Mouse (Mus musculus): ENCODE data around the gene Gtsf1l. TPM values are rescaled to one million over a fixed set of nuclear protein-coding genes. Genes with fewer than 3 reads are reported as not detected.

The Gtsf1l gene
- polyA plus RNA-seq, 1 experiment, result not detected

- under 1% methylated on average over 36 of the region's 38 CpGs for WGBS
- no peak for DNase-seq (ENCODE audit: low read depth, low spot score)
Measured at GRCm38 (mm10) chr2:163054891-163055494, 32.7 kb downstream of the Gtsf1l start.

- under 1% methylated on average over 48 of the region's 48 CpGs for WGBS
- peak; percentile 85 for DNase-seq (ENCODE audit: low read depth, low spot score)
Measured at GRCm38 (mm10) chr2:163054335-163054840, 33.3 kb downstream of the Gtsf1l start, which contains the start of gene Mybl2. TSS of gene Mybl2 (plus strand) at chr2:163054687.

GRCm38 (mm10) chr2:163052826-163053225 lies 34.8 kb downstream of the Gtsf1l start:
- DNase-seq (ENCODE audit: low read depth, low spot score), result no peak
- WGBS, result 76% methylated on average over 4 of the region's 4 CpGs

- no peak for DNase-seq (ENCODE audit: low read depth, low spot score)
- 50% methylated on average over 4 of the region's 4 CpGs for WGBS
Measured at GRCm38 (mm10) chr2:163052101-163052500, 35.6 kb downstream of the Gtsf1l start.

GRCm38 (mm10) chr2:163051691-163052090 lies 36.0 kb downstream of the Gtsf1l start:
- 37% methylated on average over 1 of the region's 1 CpGs for WGBS
- DNase-seq (ENCODE audit: low read depth, low spot score), result peak; percentile 63

- no peak for DNase-seq (ENCODE audit: low read depth, low spot score)
- 93% methylated on average over 2 of the region's 2 CpGs for WGBS
Measured at GRCm38 (mm10) chr2:163049116-163049515, 38.5 kb downstream of the Gtsf1l start.

- DNase-seq (ENCODE audit: low read depth, low spot score), result peak; percentile 29
- WGBS, result 3% methylated on average over 10 of the region's 10 CpGs
Measured at GRCm38 (mm10) chr2:163048125-163048524, 39.5 kb downstream of the Gtsf1l start.

- DNase-seq (ENCODE audit: low read depth, low spot score), result no peak
- WGBS, result 89% methylated on average over 7 of the region's 7 CpGs
Measured at GRCm38 (mm10) chr2:163039940-163040339, 47.7 kb downstream of the Gtsf1l start.

Other genes with a start within 250 kb of the Gtsf1l start
- gene Srsf6, start 156.3 kb downstream of the Gtsf1l start, polyA plus RNA-seq (2012; rRNA removed), result 57.5 and 68.3 TPM in 2 replicates
- 0.17 and 0.19 TPM in 2 replicates for gene L3mbtl1, start 144.4 kb downstream of the Gtsf1l start, polyA plus RNA-seq (2012; rRNA removed)
- gene Sgk2, start 100.5 kb downstream of the Gtsf1l start, polyA plus RNA-seq (2012; rRNA removed), result 13.6 and 15.6 TPM in 2 replicates
- 18.7 and 19.5 TPM in 2 replicates for gene Ift52, start 70.5 kb downstream of the Gtsf1l start, polyA plus RNA-seq (2012; rRNA removed)
- gene Mybl2, start 33.2 kb downstream of the Gtsf1l start, polyA plus RNA-seq (2012; rRNA removed), result 10.5 and 13.0 TPM in 2 replicates
- gene Tox2, start 115.3 kb upstream of the Gtsf1l start, polyA plus RNA-seq (2012; rRNA removed), result 3.4 and 5.9 TPM in 2 replicates